Mouse (Mus musculus) stomach, postnatal 0 days (tissue): ENCODE measurements around the gene Apool.

Source experiments
- CTCF ChIP-seq: IDR thresholded peaks from 2 replicates; pipeline ENCODE4 v1.5.1; 2016; ENCODE audit warnings: antibody characterized with exemption, low read depth, mild to moderate bottlenecking, moderate library complexity
- EP300 ChIP-seq: optimal IDR thresholded peaks from 2 replicates; pipeline ENCODE3; 2016; ENCODE audit warnings: antibody characterized with exemption

DNA sequence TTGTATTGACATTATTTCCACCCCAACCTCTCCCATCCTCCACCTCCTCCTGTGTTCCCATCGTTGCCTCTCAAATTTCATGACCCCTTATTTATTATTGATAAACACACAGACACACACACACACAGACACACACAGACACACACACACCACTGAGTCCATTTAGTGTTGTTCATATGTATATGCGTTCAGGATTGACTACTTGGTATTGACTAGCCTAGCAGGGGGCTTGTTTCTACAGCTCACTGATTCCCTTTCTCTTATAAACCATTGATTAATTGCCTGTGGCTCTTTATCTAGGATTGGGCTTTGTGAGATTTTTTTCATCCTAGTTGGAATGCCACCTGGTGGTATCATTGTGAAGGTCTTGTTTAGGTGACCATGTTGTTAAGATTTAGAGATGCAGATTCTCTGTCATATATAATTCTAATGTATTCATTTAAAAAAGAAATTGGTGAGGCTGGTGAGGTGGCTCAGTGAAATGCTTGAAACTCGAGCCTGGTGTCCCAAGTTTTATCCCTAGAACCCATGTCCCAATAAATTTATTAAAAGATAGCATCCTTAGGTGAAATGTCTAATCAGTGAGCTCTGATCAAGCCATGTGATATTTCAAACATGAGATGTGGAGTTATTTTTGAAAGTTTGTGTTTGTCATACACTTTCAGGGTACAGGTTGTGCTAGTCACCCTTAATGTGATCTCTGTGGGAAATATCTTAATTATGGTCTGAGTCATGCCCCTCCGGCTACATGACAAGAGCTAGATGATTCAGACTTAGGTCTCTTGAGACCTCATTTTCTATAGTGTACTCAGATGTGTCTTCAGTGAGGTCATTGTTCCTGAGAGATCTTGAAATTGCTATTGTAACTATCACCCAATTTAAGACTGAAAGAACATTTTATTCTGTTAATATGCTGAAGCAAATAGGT lies 36.6 kb downstream of the Apool start:
- peak; percentile 36 for TF ChIP-seq CTCF
- no peak for TF ChIP-seq EP300
